Mouse (Mus musculus) MEL (cell line): Measurements from ENCODE around the gene Mrps34. TPM values are rescaled to one million over a fixed set of nuclear protein-coding genes. Genes with fewer than 3 reads are reported as not detected.

ENCODE experiments used
- DNase-seq: peaks from one replicate; pipeline ENCODE4 v3.0.0; 2011; ENCODE audit warnings: low read depth, low spot score
- H3K27ac ChIP-seq: 2 replicates; pipeline ENCODE4 v1.5.1; 2012; ENCODE audit warnings: low read depth, mild to moderate bottlenecking, control low read depth, low read length, moderate library complexity; ENCODE audit not compliant: control insufficient read depth
- H3K27me3 ChIP-seq, 2 experiments: fragments of 150-350 bp in 1 of 2; sonication (generic) in 1 of 2; 2 replicates each; pipeline ENCODE4 v1.6.1; 2012; ENCODE audit warnings: low read length in 2 of 2, mild to moderate bottlenecking in 2 of 2, improper control_type of control experiment in 1 of 2, moderate library complexity in 1 of 2; ENCODE audit not compliant: insufficient read depth in 2 of 2, control insufficient read depth in 1 of 2
- H3K36me3 ChIP-seq, 2 experiments: 2 replicates each; pipeline ENCODE4 v1.6.1; 2012 to 2014; ENCODE audit warnings: low read length in 2 of 2, improper control_type of control experiment in 1 of 2, inconsistent platforms in 1 of 2, mild to moderate bottlenecking in 1 of 2; ENCODE audit not compliant: insufficient read depth in 2 of 2, control insufficient read depth in 1 of 2
- H3K4me1 ChIP-seq, 2 experiments: fragments of 150-350 bp in 1 of 2; sonication (generic) in 1 of 2; 2 replicates each; pipeline ENCODE4 v1.6.1; 2012; ENCODE audit warnings: low read length in 2 of 2, improper control_type of control experiment in 1 of 2, mild to moderate bottlenecking in 1 of 2; ENCODE audit not compliant: insufficient read depth in 2 of 2, control insufficient read depth in 1 of 2
- H3K4me3 ChIP-seq, 2 experiments: fragments of 150-350 bp in 1 of 2; sonication (generic) in 1 of 2; 2 replicates each; pipeline ENCODE4 v1.5.1; 2012; ENCODE audit warnings: low read depth in 2 of 2, low read length in 2 of 2, mild to moderate bottlenecking in 2 of 2, moderate library complexity in 2 of 2, control low read depth in 1 of 2, improper control_type of control experiment in 1 of 2; ENCODE audit not compliant: control insufficient read depth in 1 of 2, insufficient read depth in 1 of 2
- H3K79me2 ChIP-seq: 2 replicates; pipeline ENCODE4 v1.6.1; 2012; ENCODE audit warnings: mild to moderate bottlenecking, low read length, moderate library complexity; ENCODE audit not compliant: control insufficient read depth, poor library complexity, insufficient read depth
- H3K9ac ChIP-seq: 2 replicates; pipeline ENCODE4 v1.6.1; 2012; ENCODE audit warnings: low read depth, mild to moderate bottlenecking, control low read depth, low read length, moderate library complexity; ENCODE audit not compliant: control insufficient read depth, poor library complexity, severe bottlenecking
- H3K9me3 ChIP-seq: fragments of 150-350 bp; sonication (generic); replicated peaks from 2 replicates; pipeline ENCODE4 v1.6.1; 2012; ENCODE audit warnings: mild to moderate bottlenecking, low read length, improper control_type of control experiment, moderate library complexity; ENCODE audit not compliant: insufficient read depth
- CTCF ChIP-seq, 3 experiments: IDR thresholded peaks in 2 of 3; conservative IDR thresholded peaks in 1 of 3; 2 replicates each; pipeline ENCODE4 v1.5.1; 2011 to 2012; ENCODE audit warnings: low read length in 3 of 3, low read depth in 2 of 3, mild to moderate bottlenecking in 2 of 3, improper control_type of control experiment in 1 of 3, inconsistent platforms in 1 of 3, mixed read lengths in 1 of 3, moderate library complexity in 1 of 3; ENCODE audit not compliant: control insufficient read depth in 1 of 3, insufficient read depth in 1 of 3, poor library complexity in 1 of 3, severe bottlenecking in 1 of 3
- E2F4 ChIP-seq: IDR thresholded peaks from 2 replicates; pipeline ENCODE4 v1.6.1; 2011; ENCODE audit warnings: low read depth, low read length, improper control_type of control experiment, borderline replicate concordance
- ELF1 ChIP-seq: IDR thresholded peaks from 2 replicates; pipeline ENCODE4 v1.6.1; 2014; ENCODE audit warnings: low read depth, mild to moderate bottlenecking, inconsistent platforms, low read length, improper control_type of control experiment, moderate library complexity
- ETS1 ChIP-seq: IDR thresholded peaks from 2 replicates; pipeline ENCODE4 v1.6.1; 2012; ENCODE audit warnings: low read depth, mild to moderate bottlenecking, inconsistent platforms, low read length, improper control_type of control experiment, moderate library complexity
- GABPA ChIP-seq: IDR thresholded peaks from 2 replicates; pipeline ENCODE4 v1.6.1; 2012; ENCODE audit warnings: low read depth, mild to moderate bottlenecking, inconsistent platforms, low read length, improper control_type of control experiment, moderate library complexity
- JUND ChIP-seq: IDR thresholded peaks from 2 replicates; pipeline ENCODE4 v1.6.1; 2011; ENCODE audit warnings: low read depth, mild to moderate bottlenecking, improper control_type of control experiment, low read length
- MAFK ChIP-seq: IDR thresholded peaks from 2 replicates; pipeline ENCODE4 v1.6.1; 2011; ENCODE audit warnings: low read depth, mild to moderate bottlenecking, low read length, improper control_type of control experiment, borderline replicate concordance
- MAX ChIP-seq: IDR thresholded peaks from 2 replicates; pipeline ENCODE4 v1.6.1; 2011; ENCODE audit warnings: low read length, improper control_type of control experiment
- MEF2A ChIP-seq: IDR thresholded peaks from 2 replicates; pipeline ENCODE4 v1.6.1; 2014; ENCODE audit warnings: low read depth, mild to moderate bottlenecking, inconsistent platforms, low read length, improper control_type of control experiment; ENCODE audit not compliant: poor library complexity, insufficient replicate concordance, severe bottlenecking; ENCODE audit errors: extremely low read depth
- MYB ChIP-seq: IDR thresholded peaks from 2 replicates; pipeline ENCODE4 v1.6.1; 2011; ENCODE audit warnings: mild to moderate bottlenecking, low read depth, low read length, improper control_type of control experiment
- POLR2A ChIP-seq, 2 experiments: IDR thresholded peaks; 2 replicates each; pipeline ENCODE4 v1.6.1; 2011 to 2012; ENCODE audit warnings: low read length in 2 of 2, mild to moderate bottlenecking in 2 of 2, control low read depth in 1 of 2, improper control_type of control experiment in 1 of 2, low read depth in 1 of 2, moderate library complexity in 1 of 2; ENCODE audit not compliant: control insufficient read depth in 1 of 2, insufficient read depth in 1 of 2, poor library complexity in 1 of 2
- POLR2AphosphoS2 ChIP-seq: IDR thresholded peaks from 2 replicates; pipeline ENCODE4 v1.6.1; 2011; ENCODE audit warnings: low read length, improper control_type of control experiment
- SIN3A ChIP-seq: IDR thresholded peaks from 2 replicates; pipeline ENCODE4 v1.6.1; 2012; ENCODE audit warnings: low read length, improper control_type of control experiment, inconsistent platforms
- SMC3 ChIP-seq: IDR thresholded peaks from 2 replicates; pipeline ENCODE4 v1.6.1; 2011; ENCODE audit warnings: low read depth, low read length, improper control_type of control experiment
- TAL1 ChIP-seq: IDR thresholded peaks from 2 replicates; pipeline ENCODE4 v1.6.1; 2012; ENCODE audit warnings: mild to moderate bottlenecking, inconsistent platforms, low read length, moderate library complexity, mixed read lengths
- TCF12 ChIP-seq: IDR thresholded peaks from 2 replicates; pipeline ENCODE4 v1.6.1; 2014; ENCODE audit warnings: low read depth, mild to moderate bottlenecking, inconsistent platforms, low read length, improper control_type of control experiment, moderate library complexity
- UBTF ChIP-seq: IDR thresholded peaks from 2 replicates; pipeline ENCODE4 v1.6.1; 2012; ENCODE audit warnings: low read depth, mild to moderate bottlenecking, inconsistent platforms, low read length, improper control_type of control experiment, moderate library complexity, borderline replicate concordance; ENCODE audit not compliant: insufficient read depth
- USF2 ChIP-seq, 2 experiments: IDR thresholded peaks; 2 replicates each; pipeline ENCODE4 v1.6.1; 2011 to 2012; ENCODE audit warnings: improper control_type of control experiment in 2 of 2, low read length in 2 of 2, borderline replicate concordance in 1 of 2, inconsistent platforms in 1 of 2, low read depth in 1 of 2, mild to moderate bottlenecking in 1 of 2; ENCODE audit not compliant: insufficient read depth in 1 of 2
- ZMIZ1 ChIP-seq: IDR thresholded peaks from 2 replicates; pipeline ENCODE4 v1.6.1; 2012; ENCODE audit warnings: low read depth, mild to moderate bottlenecking, inconsistent platforms, low read length, improper control_type of control experiment, moderate library complexity
- ZNF384 ChIP-seq: IDR thresholded peaks from 2 replicates; pipeline ENCODE4 v1.6.1; 2012; ENCODE audit warnings: low read depth, mild to moderate bottlenecking, inconsistent platforms, low read length, improper control_type of control experiment
- polyA plus RNA-seq, 2 experiments: library from polyadenylated mRNA; stranded (reverse) in 1 of 2; unstranded in 1 of 2; fragments of >175 nt in 1 of 2; fragments of >200 nt in 1 of 2; gene quantifications; 2 replicates each; pipeline versions ENCODE4 v1.2.1 to v1.2.4; 2012; ENCODE audit warnings: low replicate concordance in 2 of 2, low read depth in 1 of 2; ENCODE audit not compliant: insufficient read length in 2 of 2, insufficient read depth in 1 of 2, missing spikeins in 1 of 2
- total RNA-seq: library from RNA; depleted of rRNA; stranded (reverse); fragments of 300-350 nt; gene quantifications from 2 replicates; pipeline ENCODE4 v1.2.3, GENCODE M21; 2012

The Mrps34 gene
- total and polyA plus RNA-seq, 3 experiments, result 74.8 to 82.0 TPM; not detected in 1

DNA sequence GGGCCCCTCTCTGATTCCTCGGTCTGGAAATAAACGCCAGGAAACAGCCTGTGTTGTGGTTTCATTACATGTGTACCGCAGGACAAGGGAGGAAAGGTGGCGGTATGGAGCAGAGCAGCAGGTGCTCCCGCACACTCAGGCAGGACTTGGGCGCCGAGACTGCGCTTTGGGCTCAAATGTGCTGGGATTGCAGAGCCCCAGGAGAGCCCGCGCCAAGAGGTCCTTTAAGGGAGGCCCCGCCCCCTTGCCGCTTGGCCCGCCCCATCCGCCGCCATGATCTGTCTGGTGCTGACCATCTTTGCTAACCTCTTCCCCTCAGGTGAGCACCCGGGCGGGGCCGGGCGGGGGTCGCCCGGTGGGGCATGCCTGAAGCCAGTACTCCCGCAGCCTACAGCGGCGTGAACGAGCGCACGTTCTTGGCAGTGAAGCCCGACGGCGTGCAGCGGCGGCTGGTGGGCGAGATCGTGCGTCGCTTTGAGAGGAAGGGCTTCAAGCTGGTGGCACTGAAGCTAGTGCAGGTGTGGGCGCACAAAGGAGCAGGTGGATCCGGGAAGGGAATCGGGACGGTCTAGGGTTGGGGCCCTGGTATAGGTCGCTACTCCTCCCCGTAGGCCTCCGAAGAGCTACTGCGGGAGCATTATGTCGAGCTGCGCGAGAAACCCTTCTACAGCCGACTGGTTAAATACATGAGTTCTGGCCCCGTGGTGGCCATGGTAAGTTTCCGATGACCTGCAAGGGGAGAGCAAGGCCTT lies 1.5 kb downstream of the Mrps34 start, which contains the start of gene Nme3 (continued):
- TF ChIP-seq JUND (no peak), POLR2AphosphoS2 (peak; percentile 54; the same call in 1 of the 2 replicates), ZMIZ1 (no peak), ETS1 (no peak), UBTF (no peak), TAL1 (no peak), ELF1 (no peak), SMC3 (no peak), MAX (0 out of 2 replicates have a peak, but pooled peaks have one; percentile 36), E2F4 (no peak), SIN3A (peak; percentile 55), ZNF384 (no peak), TCF12 (no peak)

GRCm38 (mm10) chr17:24896993-24897269 lies 2.0 kb downstream of the Mrps34 start:
- H3K36me3 ChIP-seq, result peaks cover 0 to 7% of the 10 kb centered on the region in 2 experiments; a peak in 2 of 4 replicates
- TF ChIP-seq UBTF (no peak), POLR2A (IDR thresholded peaks at IDR 0.05; ENCODE audit: control insufficient read depth in 1 of 2, insufficient read depth in 1 of 2, low read depth in 1 of 2, low read length in 2 of 2, poor library complexity in 1 of 2) (no peak), E2F4 (no peak), MEF2A (no peak), JUND (no peak), TAL1 (no peak), TCF12 (no peak), ZMIZ1 (no peak), MAFK (no peak), USF2 (IDR thresholded peaks at IDR 0.05; ENCODE audit: borderline replicate concordance in 1 of 2, insufficient read depth in 1 of 2, low read depth in 1 of 2, low read length in 2 of 2) (no peak), CTCF (IDR thresholded peaks at IDR 0.05 in 2 of 3, conservative IDR thresholded peaks at IDR 0.05 in 1 of 3; ENCODE audit: control insufficient read depth in 1 of 3, insufficient read depth in 1 of 3, low read depth in 2 of 3, low read length in 3 of 3, poor library complexity in 1 of 3, severe bottlenecking in 1 of 3) (no peak), ELF1 (no peak), GABPA (no peak), MYB (no peak)
- peak overlapping the region; percentile 80 to 94 for H3K4me3 ChIP-seq
- DNase-seq, result no peak
- H3K27me3 ChIP-seq, result no peaks in the 10 kb centered on the region
- H3K9ac ChIP-seq, result peak overlapping the region; percentile 64
- no peaks in the 10 kb centered on the region for H3K9me3 ChIP-seq
- peaks cover 0 to 16% of the 10 kb centered on the region in 2 experiments; a peak in 2 of 4 replicates for H3K4me1 ChIP-seq
- no peak overlapping the region for H3K27ac ChIP-seq
- peaks cover 34% of the 10 kb centered on the region for H3K79me2 ChIP-seq
